Mouse (Mus musculus): ENCODE data around the gene Pptc7.

DNA sequence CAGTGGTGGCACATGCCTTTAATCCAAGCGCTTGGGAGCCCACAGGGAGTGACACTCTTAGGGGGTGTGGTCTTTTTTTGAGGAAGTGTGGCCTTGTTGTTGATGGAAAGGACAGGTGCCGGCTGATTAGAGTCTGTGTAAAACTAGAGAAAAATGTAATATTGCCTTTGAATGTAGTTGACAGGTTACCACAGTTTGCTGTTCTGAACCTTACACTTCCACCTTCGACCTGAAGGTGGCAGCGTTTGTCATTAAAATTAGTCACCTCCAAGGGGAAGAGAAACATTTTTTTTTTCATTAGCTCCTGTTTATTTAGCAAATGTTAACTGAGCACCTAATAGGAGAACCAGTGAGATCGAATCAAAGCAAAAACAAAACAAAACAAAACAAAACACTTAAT, 16.3 kb upstream of the Pptc7 start:
- no peak for TF ChIP-seq NANOG (IDR thresholded peaks at IDR 0.05; ENCODE audit: borderline replicate concordance, low read length)
- peak; percentile 86 for TF ChIP-seq CTCF (conservative IDR thresholded peaks at IDR 0.05; ENCODE audit: low read length)
